ENCODE assay signal across 9 mouse cellular contexts in the genomic region with DNA sequence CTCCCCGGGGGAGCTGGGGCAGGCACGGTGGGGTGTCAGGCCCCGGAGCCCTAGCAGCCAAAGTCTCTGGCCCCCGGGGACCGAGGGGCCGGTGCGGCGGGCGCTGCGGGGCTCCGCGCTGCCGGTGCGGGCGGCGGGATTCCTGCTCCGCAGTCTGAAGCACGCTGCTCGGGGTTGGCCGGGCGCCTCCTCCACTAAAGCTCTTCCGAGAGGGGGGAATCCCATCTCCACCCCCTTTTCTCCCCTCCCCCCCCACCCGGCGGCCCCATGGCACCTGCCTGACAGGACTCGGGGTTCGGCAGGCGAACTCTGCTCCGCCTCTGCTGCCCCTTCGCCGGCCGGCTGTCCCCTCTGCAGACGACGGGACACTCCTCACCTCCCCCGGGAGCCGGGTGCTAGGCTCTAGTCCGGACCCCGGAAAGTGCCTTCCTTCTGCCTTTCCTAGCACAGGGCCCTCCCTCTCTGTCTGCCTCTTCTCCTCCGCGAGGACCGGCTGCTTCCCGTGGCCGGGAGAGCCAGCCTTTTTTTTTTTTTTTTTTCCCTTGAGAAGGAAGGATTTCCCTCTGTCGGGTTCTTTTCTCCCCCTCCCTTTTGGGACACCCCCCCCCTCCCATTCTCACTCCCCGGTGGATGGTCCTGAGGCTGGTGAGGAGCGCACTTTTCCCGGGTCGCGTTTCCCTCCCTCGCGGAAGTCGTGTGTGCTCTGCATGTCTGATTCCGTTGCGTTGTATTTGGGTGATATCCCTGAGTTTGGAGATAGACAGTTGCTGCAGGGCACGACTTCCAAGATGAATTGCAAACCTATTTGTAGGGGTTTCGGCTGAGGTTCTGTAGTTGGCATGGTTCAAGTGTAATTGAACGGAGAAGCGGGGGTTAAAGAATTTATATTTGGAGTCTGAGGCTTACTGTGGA. TPM values are rescaled to one million over a fixed set of nuclear protein-coding genes. Genes with fewer than 3 reads are reported as not detected.
DNase-seq lines count a peak whose midpoint lies in the region; ATAC-seq lines count a peak whose summit lies in the region.
"Had no signal": no experiment of that assay in that cellular context is flagged by ENCODE, and none has a peak within 500 bp of the region (broad histone marks: within the 10 kb centered on the region; RNA-seq: fewer than 3 reads in every experiment).

No protein-coding gene starts in this region.

- H3K4me1 ChIP-seq in hindbrain, embryonic 14.5 days (replicated peaks; ENCODE audit: control insufficient read depth, insufficient read depth, low read length), result peaks cover 15% of the 10 kb centered on the region; the same call in 1 of the 2 replicates

- peak overlapping the region; percentile 92 for H3K9ac ChIP-seq in hindbrain, embryonic 14.5 days

- ATAC-seq in hindbrain, embryonic 14.5 days (ENCODE audit: low FRiP score), result peak; percentile 43; the same call in 1 of the 2 replicates

- peak overlapping the region; percentile 96 for H3K27ac ChIP-seq in hindbrain, embryonic 14.5 days

- H3K4me3 ChIP-seq in hindbrain, embryonic 14.5 days (replicated peaks; ENCODE audit: low read length), result peak overlapping the region; percentile 81

- no peaks in the 10 kb centered on the region for H3K36me3 ChIP-seq in hindbrain, embryonic 14.5 days (replicated peaks; ENCODE audit: control insufficient read depth, insufficient read depth)

- WGBS in hindbrain, embryonic 14.5 days, result under 1% methylated on average over 54 of the region's 57 CpGs

- DNase-seq in MEL-GATA-1-ER (ENCODE audit: extremely low read depth, low read depth), result peak; percentile 29
- peak; percentile 49 for DNase-seq in cerebellum, adult 8-10 months
- peak; percentile 17 to 19 for DNase-seq in frontal cortex, postnatal 25 days (ENCODE audit: low spot score in 2 of 2)
- peak; percentile 58 for DNase-seq in hindbrain, embryonic 14.5 days (ENCODE audit: low spot score)
- peak; percentile 26 to 36 for DNase-seq in left cerebral cortex, adult 18-20 months (ENCODE audit: low spot score in 2 of 2)
- peak; percentile 52 to 56 for DNase-seq in lung, postnatal 4 days
- peak; percentile 35 to 50 for DNase-seq in right cerebral cortex, adult 2 months (ENCODE audit: low spot score in 2 of 2)
- peak; percentile 37 for DNase-seq in urinary bladder, postnatal 14 days (ENCODE audit: low spot score)

- peak overlapping the region; percentile 53 for H3K4me2 ChIP-seq in hindbrain, embryonic 14.5 days (replicated peaks)

- H3K9me3 ChIP-seq in hindbrain, embryonic 14.5 days (ENCODE audit: control insufficient read depth, low read length), result no peaks in the 10 kb centered on the region

- H3K27me3 ChIP-seq in hindbrain, embryonic 14.5 days (ENCODE audit: control insufficient read depth, insufficient read depth, low read length), result no peaks in the 10 kb centered on the region

RNA-seq across cellular contexts. Expression of a gene that starts 1.1 kb away (rescaled TPM):
- 61.3 and 62.8 TPM in 2 replicates for polyA plus RNA-seq in hindbrain, embryonic 14.5 days (2014; fragmentation: Nextera tagmentation; extraction: Ambion mirVana)
- total RNA-seq in left cerebral cortex, adult 18-20 months (2021), result 10 to 100 TPM; 55.8 to 62.0 TPM

RNA-seq across cellular contexts. Expression of a gene that starts 33.2 kb away (rescaled TPM):
- not detected in 2 replicates for polyA plus RNA-seq in hindbrain, embryonic 14.5 days (2014; fragmentation: Nextera tagmentation; extraction: Ambion mirVana)
- total RNA-seq in left cerebral cortex, adult 18-20 months (2021), result not detected
- polyA plus RNA-seq: large intestine, adult 2 months had no signal

Comparison
In these comparisons a context has a peak if more than half of its experiments do, and no peak if none do; other contexts are left out.
1. Peak in every context shown above with its lines: DNase-seq, ATAC-seq, H3K4me3 ChIP-seq and H3K27ac ChIP-seq.